ENCODE assay signal across 8 mouse cellular contexts in genomic region chr11:73198603-73199229, GRCm38 (mm10). TPM values are rescaled to one million over a fixed set of nuclear protein-coding genes. Genes with fewer than 3 reads are reported as not detected.
DNase-seq lines count a peak whose midpoint lies in the region; ATAC-seq and TF ChIP-seq lines count a peak whose summit lies in the region.

Gene Ctns, minus strand, starts transcription at chr11:73199042.

- H3K4me1 ChIP-seq in E14TG2a.4 (replicated peaks; ENCODE audit: low read depth, low read length) = peaks cover 17% of the 10 kb centered on the region
- peaks cover 18% of the 10 kb centered on the region for H3K4me1 ChIP-seq in embryonic facial prominence, embryonic 15.5 days
- peaks cover 0 to 8% of the 10 kb centered on the region in 2 experiments; a peak in 2 of 4 replicates for H3K4me1 ChIP-seq in heart, embryonic 14.5 days (ENCODE audit: control insufficient read depth in 2 of 2, insufficient read depth in 2 of 2, low read length in 2 of 2)
- peaks cover 25% of the 10 kb centered on the region for H3K4me1 ChIP-seq in liver, embryonic 13.5 days (replicated peaks)

- peak; percentile 87 for DNase-seq in adrenal gland, postnatal 14 days
- peak; percentile 86 to 92 for DNase-seq in kidney, postnatal 36 days
- peak; percentile 80 for DNase-seq in liver, embryonic 13.5 days
- DNase-seq in natural killer cell, adult 2 months (ENCODE audit: low spot score in 2 of 2) = peak; percentile 83 to 86
- peak; percentile 41 for DNase-seq in urinary bladder, postnatal 10 days (ENCODE audit: low spot score)

- under 1% methylated on average over 22 of the region's 22 CpGs for WGBS in embryonic facial prominence, embryonic 15.5 days
- under 1% methylated on average over 22 of the region's 22 CpGs for WGBS in heart, embryonic 14.5 days
- WGBS in liver, embryonic 13.5 days (ENCODE audit: insufficient replicate concordance) = 2% methylated on average over 22 of the region's 22 CpGs

- H3K9ac ChIP-seq in embryonic facial prominence, embryonic 15.5 days = peak within 1 kb of the TSS; percentile 73
- H3K9ac ChIP-seq in heart, embryonic 14.5 days (ENCODE audit: low read length) = peak within 1 kb of the TSS; percentile 87
- H3K9ac ChIP-seq in liver, embryonic 13.5 days = peak within 1 kb of the TSS; percentile 88

- no peak within 1 kb of the TSS for H3K27ac ChIP-seq in embryonic facial prominence, embryonic 15.5 days (replicated peaks)
- H3K27ac ChIP-seq in heart, embryonic 14.5 days (replicated peaks in 1 of 2; ENCODE audit: control insufficient read depth in 1 of 2, insufficient read depth in 1 of 2, low read depth in 2 of 2, low read length in 2 of 2) = peak within 1 kb of the TSS in 1 of 2 experiments; percentile 55; a peak in 1 of 4 replicates
- H3K27ac ChIP-seq in liver, embryonic 13.5 days = peak within 1 kb of the TSS; percentile 78

- H3K27me3 ChIP-seq in E14TG2a.4 (ENCODE audit: insufficient read depth, low read length) = no peaks in the 10 kb centered on the region
- H3K27me3 ChIP-seq in embryonic facial prominence, embryonic 15.5 days = no peaks in the 10 kb centered on the region
- no peaks in the 10 kb centered on the region for H3K27me3 ChIP-seq in heart, embryonic 14.5 days (ENCODE audit: control insufficient read depth, insufficient read depth, low read length)
- H3K27me3 ChIP-seq in liver, embryonic 13.5 days = no peaks in the 10 kb centered on the region

- peak within 1 kb of the TSS; percentile 94 for H3K4me2 ChIP-seq in embryonic facial prominence, embryonic 15.5 days (replicated peaks)
- H3K4me2 ChIP-seq in heart, embryonic 14.5 days (ENCODE audit: low read length) = peak within 1 kb of the TSS; percentile 98
- H3K4me2 ChIP-seq in liver, embryonic 13.5 days = peak within 1 kb of the TSS; percentile 99

- TF ChIP-seq CTCF in E14TG2a.4 (conservative IDR thresholded peaks at IDR 0.05; ENCODE audit: low read length) = no peak

- peaks cover 13% of the 10 kb centered on the region; the same call in 1 of the 2 replicates for H3K36me3 ChIP-seq in E14TG2a.4 (ENCODE audit: insufficient read depth, low read length)
- H3K36me3 ChIP-seq in embryonic facial prominence, embryonic 15.5 days = peaks cover 6% of the 10 kb centered on the region; the same call in 1 of the 2 replicates
- peaks cover 14% of the 10 kb centered on the region; the same call in 1 of the 2 replicates for H3K36me3 ChIP-seq in heart, embryonic 14.5 days (ENCODE audit: control insufficient read depth, insufficient read depth, low read length)
- H3K36me3 ChIP-seq in liver, embryonic 13.5 days = no peaks in the 10 kb centered on the region

- peak within 1 kb of the TSS; percentile 95 for H3K4me3 ChIP-seq in E14TG2a.4 (replicated peaks; ENCODE audit: low read length)
- H3K4me3 ChIP-seq in embryonic facial prominence, embryonic 15.5 days (replicated peaks) = peak within 1 kb of the TSS; percentile 82
- H3K4me3 ChIP-seq in heart, embryonic 14.5 days (ENCODE audit: control insufficient read depth in 1 of 2, insufficient read depth in 1 of 2, low read depth in 1 of 2, low read length in 2 of 2) = peak within 1 kb of the TSS; percentile 55 to 81
- H3K4me3 ChIP-seq in liver, embryonic 13.5 days (replicated peaks) = peak within 1 kb of the TSS; percentile 85

- H3K9me3 ChIP-seq in E14TG2a.4 (ENCODE audit: low read length) = no peaks in the 10 kb centered on the region
- H3K9me3 ChIP-seq in embryonic facial prominence, embryonic 15.5 days (replicated peaks) = no peaks in the 10 kb centered on the region
- no peaks in the 10 kb centered on the region for H3K9me3 ChIP-seq in heart, embryonic 14.5 days (ENCODE audit: control insufficient read depth, low read length)
- H3K9me3 ChIP-seq in liver, embryonic 13.5 days (replicated peaks) = no peaks in the 10 kb centered on the region

- peak; percentile 95 for ATAC-seq in embryonic facial prominence, embryonic 15.5 days (ENCODE audit: insufficient number of reproducible peaks, low FRiP score, low TSS enrichment, low read depth)
- ATAC-seq in heart, embryonic 14.5 days (ENCODE audit: insufficient number of reproducible peaks, insufficient read depth, low FRiP score, low read depth) = peak; percentile 94
- peak; percentile 95 for ATAC-seq in liver, embryonic 13.5 days (ENCODE audit: low read depth)

RNA-seq across cellular contexts. Expression of gene Ctns, which starts in this region (rescaled TPM):
- 12.9 and 16.6 TPM in 2 replicates for total RNA-seq in adrenal gland, postnatal 14 days (2021)
- 23.0 and 25.5 TPM in 2 replicates for polyA plus RNA-seq in embryonic facial prominence, embryonic 15.5 days (2015; fragmentation: Nextera tagmentation; extraction: Ambion mirVana)
- polyA plus RNA-seq in heart, embryonic 14.5 days (2014; fragmentation: Nextera tagmentation; extraction: Ambion mirVana) = 12.3 and 14.0 TPM in 2 replicates
- polyA plus RNA-seq in liver, embryonic 13.5 days (2015; fragmentation: Nextera tagmentation; extraction: Ambion mirVana) = 6.2 and 7.6 TPM in 2 replicates
